Mouse (Mus musculus): ENCODE measurements around the gene Rgl3. TPM values are rescaled to one million over a fixed set of nuclear protein-coding genes. Genes with fewer than 3 reads are reported as not detected.

Rgl3 gene
- polyA plus RNA-seq (2017; shearing (Covaris generic)) = under 1 TPM in 1 of 2 experiments, not detected in 1; 0.20 TPM

GRCm38 (mm10) chr9:21989230-21990110 lies at the start of gene Rgl3:
Gene Rgl3 (minus strand): TSS chr9:21989446.

GRCm38 (mm10) chr9:22002194-22003162 lies 13.2 kb upstream of the Rgl3 start, which contains the start of the genes Ccdc151 and Prkcsh:
Gene Ccdc151 (minus strand): TSS chr9:22002634.
Gene Prkcsh (plus strand): TSS chr9:22002806.

GRCm38 (mm10) chr9:21963417-21963816 lies 25.8 kb downstream of the Rgl3 start, which contains the start of gene Epor:
Gene Epor (minus strand): TSS chr9:21963506.

GRCm38 (mm10) chr9:21955570-21956281 lies 33.5 kb downstream of the Rgl3 start, which contains the start of gene Swsap1:
Gene Swsap1 (plus strand): TSS chr9:21955755.

GRCm38 (mm10) chr9:21936692-21937570 lies 52.3 kb downstream of the Rgl3 start, which contains the start of gene Plppr2:
Gene Plppr2 (plus strand): TSS chr9:21937033.

GRCm38 (mm10) chr9:21927208-21927753 lies 62.0 kb downstream of the Rgl3 start, which contains the start of the genes Ccdc159 and Tmem205:
Gene Ccdc159 (plus strand): TSS chr9:21927471.
Gene Tmem205 (minus strand): TSS chr9:21927556.

Other genes starting within 250 kb of the Rgl3 start
- gene Spc24, start 229.1 kb downstream of the Rgl3 start, polyA plus RNA-seq (2017; shearing (Covaris generic)) = 1 to 10 TPM; 2.8 to 3.7 TPM
- under 1 TPM in 1 of 2 experiments, not detected in 1; 0.45 TPM for gene Kank2, start 190.7 kb downstream of the Rgl3 start, polyA plus RNA-seq (2017; shearing (Covaris generic))
- gene Angptl8, start 153.9 kb downstream of the Rgl3 start, polyA plus RNA-seq (2017; shearing (Covaris generic)) = under 1 TPM in 1 of 2 experiments, not detected in 1; 0.44 TPM
- gene Dock6, start 136.8 kb downstream of the Rgl3 start, polyA plus RNA-seq (2017; shearing (Covaris generic)) = 1 to 10 TPM; 3.7 to 4.5 TPM
- gene Rab3d, start 71.3 kb downstream of the Rgl3 start, polyA plus RNA-seq (2017; shearing (Covaris generic)) = 10 to 100 TPM; 14.8 to 29.0 TPM
- 1 to 10 TPM in 1 of 2 experiments, under 1 TPM in 1; 0.86 to 1.5 TPM for gene Ccdc159, start 62.0 kb downstream of the Rgl3 start, polyA plus RNA-seq (2017; shearing (Covaris generic))
- 1 to 10 TPM; 3.6 to 8.0 TPM for gene Tmem205, start 61.9 kb downstream of the Rgl3 start, polyA plus RNA-seq (2017; shearing (Covaris generic))
- 1 to 10 TPM; 1.6 to 1.9 TPM for gene Plppr2, start 52.4 kb downstream of the Rgl3 start, polyA plus RNA-seq (2017; shearing (Covaris generic))
- gene Swsap1, start 33.7 kb downstream of the Rgl3 start, polyA plus RNA-seq (2017; shearing (Covaris generic)) = 10 to 100 TPM; 11.8 to 12.4 TPM
- gene Epor, start 25.9 kb downstream of the Rgl3 start, polyA plus RNA-seq (2017; shearing (Covaris generic)) = under 1 TPM in 1 of 2 experiments, not detected in 1; 0.84 TPM
- gene Ccdc151, start 13.2 kb upstream of the Rgl3 start, polyA plus RNA-seq (2017; shearing (Covaris generic)) = under 1 TPM; 0.18 to 0.49 TPM
- gene Prkcsh, start 13.4 kb upstream of the Rgl3 start, polyA plus RNA-seq (2017; shearing (Covaris generic)) = 10 to 100 TPM; 76.4 to 98.0 TPM
- under 1 TPM; 0.24 to 0.78 TPM for gene Elavl3, start 62.6 kb upstream of the Rgl3 start, polyA plus RNA-seq (2017; shearing (Covaris generic))
- gene Gm49318, start 81.8 kb upstream of the Rgl3 start, polyA plus RNA-seq (2017; shearing (Covaris generic)) = not detected
- gene Zfp653, start 81.9 kb upstream of the Rgl3 start, polyA plus RNA-seq (2017; shearing (Covaris generic)) = 10 to 100 TPM; 19.8 to 27.0 TPM
- gene Ecsit, start 96.0 kb upstream of the Rgl3 start, polyA plus RNA-seq (2017; shearing (Covaris generic)) = 10 to 100 TPM; 45.4 to 50.3 TPM
- under 1 TPM; 0.13 to 0.38 TPM for gene Cnn1, start 109.8 kb upstream of the Rgl3 start, polyA plus RNA-seq (2017; shearing (Covaris generic))
- 10 to 100 TPM; 76.8 to 82.5 TPM for gene Elof1, start 127.7 kb upstream of the Rgl3 start, polyA plus RNA-seq (2017; shearing (Covaris generic))
- 100 to 1,000 TPM; 197 to 281 TPM for gene Acp5, start 146.3 kb upstream of the Rgl3 start, polyA plus RNA-seq (2017; shearing (Covaris generic))
- gene Pigyl, start 167.4 kb upstream of the Rgl3 start, polyA plus RNA-seq (2017; shearing (Covaris generic)) = 10 to 100 TPM; 38.0 to 39.5 TPM
- gene Zfp872, start 198.6 kb upstream of the Rgl3 start, polyA plus RNA-seq (2017; shearing (Covaris generic)) = under 1 TPM; 0.11 to 0.22 TPM
- 10 to 100 TPM; 35.2 to 35.5 TPM for gene Zfp809, start 236.3 kb upstream of the Rgl3 start, polyA plus RNA-seq (2017; shearing (Covaris generic))

All from inflammation-experienced regulatory T-cells (primary cell).